Mouse (Mus musculus) liver, adult 2 months (tissue): ENCODE measurements around the gene Pip4k2c. TPM values are rescaled to one million over a fixed set of nuclear protein-coding genes. Genes with fewer than 3 reads are reported as not detected.

Experiments used
- DNase-seq: peaks from one replicate; pipeline ENCODE4 v3.0.0-alpha.2; 2011; ENCODE audit warnings: low read depth, low spot score; ENCODE audit errors: extremely low read depth
- H3K27ac ChIP-seq: fragments of 200-500 bp; replicated peaks from 2 replicates; pipeline ENCODE4 v1.5.1; 2012; ENCODE audit warnings: low read depth, mild to moderate bottlenecking, control low read depth, inconsistent platforms, low read length; ENCODE audit not compliant: insufficient read depth
- H3K27me3 ChIP-seq: fragments of 200-500 bp; 2 replicates; pipeline ENCODE4 v1.6.1; 2012; ENCODE audit warnings: mild to moderate bottlenecking, moderate library complexity, low read length, inconsistent platforms; ENCODE audit not compliant: control insufficient read depth, insufficient read depth
- H3K36me3 ChIP-seq: fragments of 200-500 bp; 2 replicates; pipeline ENCODE4 v1.6.1; 2012; ENCODE audit warnings: low read length, inconsistent platforms; ENCODE audit not compliant: control insufficient read depth, insufficient read depth
- H3K4me1 ChIP-seq: fragments of 200-500 bp; 2 replicates; pipeline ENCODE4 v1.6.1; 2011; ENCODE audit warnings: low read length; ENCODE audit not compliant: control insufficient read depth, insufficient read depth
- H3K4me3 ChIP-seq: fragments of 200-500 bp; 2 replicates; pipeline ENCODE4 v1.5.1; 2011; ENCODE audit warnings: low read depth, mild to moderate bottlenecking, control low read depth, low read length, moderate library complexity; ENCODE audit not compliant: insufficient read depth
- H3K79me2 ChIP-seq: fragments of 200-500 bp; 2 replicates; pipeline ENCODE4 v1.6.1; 2012; ENCODE audit warnings: inconsistent platforms, mild to moderate bottlenecking, low read length, moderate library complexity; ENCODE audit not compliant: control insufficient read depth, insufficient read depth
- H3K9ac ChIP-seq: fragments of 200-500 bp; 2 replicates; pipeline ENCODE4 v1.6.1; 2012; ENCODE audit warnings: low read depth, mild to moderate bottlenecking, control low read depth, inconsistent platforms, low read length
- CTCF ChIP-seq: fragments of 200-500 bp; IDR thresholded peaks from 2 replicates; pipeline ENCODE4 v1.5.1; 2011; ENCODE audit warnings: low read depth, low read length, control low read depth
- POLR2A ChIP-seq: fragments of 200-500 bp; IDR thresholded peaks from 2 replicates; pipeline ENCODE4 v1.6.1; 2011; ENCODE audit warnings: low read length, control low read depth; ENCODE audit not compliant: insufficient read depth; ENCODE audit errors: extremely low read depth
- whole genome bisulfite sequencing: fragments of 180-500 bp; shearing (Covaris S2); methylation state at CpG from one replicate; pipeline ENCODE4 v1.1.7; 2018; 5-methylcytosine and 5-hydroxymethylcytosine counted together
- polyA plus RNA-seq: library from polyadenylated mRNA; depleted of rRNA; stranded (reverse); fragments of >200 nt; gene quantifications from 2 replicates; pipeline ENCODE4 v1.2.3, GENCODE M21; 2012
- total RNA-seq: library from RNA; depleted of rRNA; stranded (reverse); fragments of >200 nt; gene quantifications from 2 replicates; pipeline ENCODE4 v1.2.3, GENCODE M21; 2014

Gene Pip4k2c
- total and polyA plus RNA-seq, 2 experiments = 8.9 to 13.9 TPM

DNA sequence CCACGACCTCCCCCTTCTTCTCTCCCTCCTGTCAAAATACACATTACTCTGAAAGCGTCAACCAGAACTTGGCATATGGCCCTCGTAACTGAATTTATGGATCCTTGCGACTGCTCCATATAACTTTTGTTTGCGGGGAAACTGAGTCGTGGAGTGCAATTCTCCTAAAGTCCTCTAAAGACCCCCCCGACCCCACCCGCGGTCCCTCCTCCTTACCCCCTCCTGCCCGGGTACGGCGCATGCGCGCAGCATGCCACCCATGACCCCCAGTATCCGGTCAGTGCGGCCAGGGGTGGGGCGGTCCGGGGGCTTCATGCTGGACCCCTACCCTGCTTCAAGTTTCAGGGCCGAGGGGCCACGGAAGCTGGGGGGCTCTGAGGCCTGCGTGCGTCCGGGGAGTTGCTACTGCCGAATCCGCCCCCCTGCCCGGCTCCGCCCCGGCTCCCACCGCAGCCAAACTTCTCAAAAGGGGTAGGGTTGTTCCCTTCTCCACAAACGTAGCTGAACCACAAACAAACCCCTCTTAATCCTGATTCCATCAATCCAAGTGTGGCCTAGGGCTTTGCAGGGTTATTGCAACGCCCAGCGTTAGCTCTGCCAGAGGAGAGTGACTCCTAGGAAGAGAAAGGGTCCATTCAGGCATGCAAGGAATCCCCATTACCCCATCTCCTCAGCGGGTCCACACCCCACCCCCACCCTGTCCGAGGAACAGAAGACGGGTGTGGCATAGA is 21.6 kb downstream of the Pip4k2c start, which contains the start of gene Arhgef25:
TSS of gene Arhgef25 (minus strand) at position 433 of the 731 bp plus-strand sequence.
- peaks cover 2% of the 10 kb centered on the region; the same call in 1 of the 2 replicates for H3K4me1 ChIP-seq
- H3K4me3 ChIP-seq = peak within 1 kb of the TSS; percentile 78
- H3K36me3 ChIP-seq = no peaks in the 10 kb centered on the region
- peak within 1 kb of the TSS; percentile 54 for H3K9ac ChIP-seq
- TF ChIP-seq CTCF (no peak), POLR2A (no peak)
- H3K27ac ChIP-seq = no peak within 1 kb of the TSS
- no peaks in the 10 kb centered on the region for H3K79me2 ChIP-seq
- peaks cover 8% of the 10 kb centered on the region for H3K27me3 ChIP-seq
- 14% methylated on average over 35 of the region's 35 CpGs for WGBS
- DNase-seq = no peak

DNA sequence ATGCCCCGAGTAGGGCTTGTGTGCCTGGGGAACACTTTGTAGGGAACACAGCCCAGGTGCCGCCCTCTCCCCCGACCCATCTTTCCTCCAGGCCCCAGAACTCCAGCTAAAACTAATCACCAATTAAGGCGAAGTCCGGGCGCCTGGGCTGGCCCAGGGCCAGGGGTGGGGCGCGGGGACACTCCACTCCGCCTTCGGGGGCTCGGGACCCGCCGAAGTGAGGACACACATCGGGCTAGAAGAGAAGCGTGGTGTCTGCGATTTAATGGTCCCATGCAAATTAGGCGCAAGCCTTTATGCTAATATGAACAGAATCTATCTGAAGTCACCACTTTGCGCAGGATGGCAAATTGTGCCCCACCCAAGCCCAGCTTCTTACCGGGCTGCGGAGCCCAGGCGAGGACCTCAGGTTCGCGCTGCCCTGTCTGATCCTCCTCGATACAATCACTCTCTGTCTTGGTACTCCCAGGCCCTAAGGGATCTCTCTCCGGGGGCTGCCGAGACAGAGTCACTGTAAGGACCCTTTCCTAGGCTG is 22.2 kb downstream of the Pip4k2c start:
- Histone ChIP-seq H3K4me3 (peak overlapping the region; percentile 78), H3K27ac (no peak overlapping the region), H3K4me1 (peaks cover 2% of the 10 kb centered on the region; the same call in 1 of the 2 replicates), H3K27me3 (peaks cover 8% of the 10 kb centered on the region), H3K9ac (peak overlapping the region; percentile 54), H3K36me3 (no peaks in the 10 kb centered on the region), H3K79me2 (no peaks in the 10 kb centered on the region)
- TF ChIP-seq POLR2A (no peak), CTCF (no peak)
- WGBS = 3% methylated on average over 26 of the region's 26 CpGs
- DNase-seq = no peak

DNA sequence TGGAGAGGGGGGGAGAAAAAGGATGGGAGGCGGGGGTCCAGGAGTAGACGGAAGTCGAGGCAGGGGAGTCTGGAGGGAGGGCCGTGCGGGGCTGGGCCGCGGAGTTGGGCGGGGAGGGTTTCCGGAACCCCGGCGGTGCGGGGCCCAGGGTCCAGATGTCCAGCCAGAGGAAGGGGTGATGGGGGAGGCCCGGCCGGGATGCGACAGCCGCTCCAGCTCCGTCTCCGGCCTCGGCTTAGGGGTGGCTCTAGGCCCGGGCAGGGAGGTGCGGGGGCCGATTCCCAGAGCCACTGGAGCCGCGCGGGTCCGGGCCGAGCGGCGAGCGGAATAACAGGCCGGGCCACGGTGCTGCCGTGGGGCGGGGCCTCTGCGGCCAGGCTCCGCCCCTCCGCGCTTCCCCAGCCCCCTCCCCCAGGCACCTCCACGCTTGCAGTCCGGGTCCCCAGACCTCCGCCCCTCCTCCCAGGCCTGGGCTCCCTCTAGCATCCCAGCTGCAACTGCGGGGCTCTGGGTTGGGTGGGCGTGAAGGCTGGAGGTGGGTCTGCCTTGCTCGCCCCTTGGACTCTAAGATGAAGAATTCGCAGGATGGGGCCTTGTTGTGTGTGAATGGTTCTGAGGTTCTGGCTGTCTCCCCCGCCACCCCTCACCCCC is 22.8 kb downstream of the Pip4k2c start:
- H3K27ac ChIP-seq = no peak overlapping the region
- H3K79me2 ChIP-seq = no peaks in the 10 kb centered on the region
- H3K4me3 ChIP-seq = peak overlapping the region; percentile 78
- TF ChIP-seq POLR2A (no peak), CTCF (no peak)
- 2% methylated on average over 36 of the region's 46 CpGs for WGBS
- H3K36me3 ChIP-seq = no peaks in the 10 kb centered on the region
- no peak for DNase-seq
- H3K9ac ChIP-seq = peak overlapping the region; percentile 85
- H3K4me1 ChIP-seq = peaks cover 2% of the 10 kb centered on the region; the same call in 1 of the 2 replicates
- peaks cover 8% of the 10 kb centered on the region for H3K27me3 ChIP-seq

DNA sequence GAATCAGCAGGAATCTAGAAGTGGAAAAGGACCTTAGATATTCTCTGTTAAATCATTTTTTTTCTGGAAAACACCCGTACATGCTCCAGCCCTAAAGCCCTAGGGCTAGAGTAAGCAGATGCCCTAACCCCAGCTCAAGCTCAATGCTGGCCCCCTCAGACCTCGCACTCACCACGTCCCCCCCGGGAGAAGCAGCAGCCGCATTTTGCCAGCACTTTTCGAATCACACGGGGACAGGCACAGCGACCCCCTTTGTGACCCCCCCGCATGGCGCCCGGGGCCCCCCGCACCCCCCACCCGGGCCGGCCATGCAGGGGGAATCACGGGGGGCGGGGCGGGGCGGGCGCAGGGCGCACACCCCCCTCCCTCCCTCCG is 23.3 kb downstream of the Pip4k2c start:
- TF ChIP-seq POLR2A = no peak
- no peak for TF ChIP-seq CTCF
- Histone ChIP-seq H3K79me2 (no peaks in the 10 kb centered on the region), H3K27ac (no peak overlapping the region), H3K4me1 (peaks cover 2% of the 10 kb centered on the region; the same call in 1 of the 2 replicates), H3K9ac (peak overlapping the region; percentile 85), H3K27me3 (peaks cover 8% of the 10 kb centered on the region), H3K4me3 (peak overlapping the region; percentile 78; the same call in 1 of the 2 replicates), H3K36me3 (no peaks in the 10 kb centered on the region)
- DNase-seq = no peak
- WGBS = 6% methylated on average over 15 of the region's 21 CpGs

DNA sequence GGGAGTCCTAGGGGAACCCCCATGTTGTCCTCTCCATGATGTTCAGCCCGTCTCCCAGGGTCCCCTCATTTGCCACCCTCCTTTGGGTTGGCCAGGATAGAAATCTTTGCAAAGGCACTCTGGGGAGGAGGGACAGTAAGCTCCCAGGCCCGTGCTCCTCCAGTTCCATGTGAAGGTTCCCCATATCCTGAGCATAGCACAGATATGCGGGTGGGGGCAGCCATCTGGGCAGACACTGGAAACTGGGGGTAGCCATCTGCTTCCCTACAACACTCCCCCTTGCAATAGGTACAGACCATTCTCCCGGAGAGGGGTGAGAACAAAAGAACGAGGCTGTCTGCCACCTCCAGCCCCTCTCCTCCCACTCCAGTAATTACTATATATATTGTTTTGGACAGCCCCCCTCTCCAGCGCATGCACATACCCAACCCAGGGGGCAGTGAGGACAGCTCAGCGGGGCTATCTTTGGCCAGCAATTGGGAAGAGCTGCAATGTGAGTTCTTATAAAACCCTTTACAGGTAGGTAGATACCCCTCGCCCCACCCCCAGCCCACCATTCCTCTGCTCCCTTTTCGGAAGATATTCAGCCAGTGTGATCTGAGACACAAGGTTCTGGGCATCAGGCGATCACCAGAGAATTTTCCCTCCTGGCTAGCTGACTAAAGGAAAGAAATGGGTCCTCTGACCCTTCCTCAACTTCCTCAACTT is 23.9 kb downstream of the Pip4k2c start:
- 76% methylated on average over 10 of the region's 10 CpGs for WGBS

More for the DNA sequence above, 23.9 kb downstream of the Pip4k2c start:
- no peak overlapping the region for H3K9ac ChIP-seq
- H3K4me3 ChIP-seq = no peak overlapping the region
- DNase-seq = no peak
- no peaks in the 10 kb centered on the region for H3K79me2 ChIP-seq
- no peak overlapping the region for H3K27ac ChIP-seq
- peaks cover 2% of the 10 kb centered on the region; the same call in 1 of the 2 replicates for H3K4me1 ChIP-seq
- TF ChIP-seq POLR2A (no peak), CTCF (no peak)
- H3K36me3 ChIP-seq = no peaks in the 10 kb centered on the region
- H3K27me3 ChIP-seq = peaks cover 8% of the 10 kb centered on the region
